Mouse (Mus musculus): ENCODE data around the gene Scgb1a1.

- TF ChIP-seq POLR2A (IDR thresholded peaks at IDR 0.05; ENCODE audit: borderline replicate concordance, insufficient read depth, low read length) (no peak), CTCF (IDR thresholded peaks at IDR 0.05; ENCODE audit: borderline replicate concordance, insufficient read depth, low read depth, low read length) (no peak)
Measured at GRCm38 (mm10) chr19:9107379-9107755, 19.6 kb upstream of the Scgb1a1 start.
